Mouse (Mus musculus): ENCODE measurements around the gene C1qtnf4.
A peak's percentile ranks its signal among the peaks of the same experiment; 100 is the strongest.
"Not testable (repeated sequence)": the region's sequence is repeated elsewhere in the genome, so short reads cannot be mapped to it uniquely, and the experiment has no call there.

C1qtnf4 gene

DNA sequence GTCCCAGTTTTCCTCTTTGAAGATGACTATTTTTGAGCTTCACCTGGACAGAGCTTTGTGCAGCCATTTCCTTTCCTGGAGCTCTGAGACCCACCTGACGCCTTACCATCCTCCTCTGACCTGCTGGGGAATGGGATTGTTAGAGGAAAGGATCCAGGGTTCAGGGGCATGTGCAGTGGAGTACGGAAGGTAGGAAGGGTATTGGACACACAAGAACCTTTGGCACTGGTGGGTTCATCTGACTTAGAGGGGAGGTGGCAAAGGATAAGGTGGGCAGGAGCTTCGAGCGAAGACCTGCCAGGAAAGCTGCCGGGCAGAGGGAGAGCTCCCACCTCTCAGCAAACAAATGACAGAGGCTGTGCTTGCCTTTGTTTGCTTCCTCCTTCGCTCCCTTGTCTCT, 776 bp downstream of the C1qtnf4 start:
- DNase-seq, result no peak

GRCm38 (mm10) chr2:90887627-90888026, 2.0 kb downstream of the C1qtnf4 start:
- no peak for DNase-seq

GRCm38 (mm10) chr2:90889550-90890548, 4.2 kb downstream of the C1qtnf4 start:
- DNase-seq, result peak; percentile 57

DNA sequence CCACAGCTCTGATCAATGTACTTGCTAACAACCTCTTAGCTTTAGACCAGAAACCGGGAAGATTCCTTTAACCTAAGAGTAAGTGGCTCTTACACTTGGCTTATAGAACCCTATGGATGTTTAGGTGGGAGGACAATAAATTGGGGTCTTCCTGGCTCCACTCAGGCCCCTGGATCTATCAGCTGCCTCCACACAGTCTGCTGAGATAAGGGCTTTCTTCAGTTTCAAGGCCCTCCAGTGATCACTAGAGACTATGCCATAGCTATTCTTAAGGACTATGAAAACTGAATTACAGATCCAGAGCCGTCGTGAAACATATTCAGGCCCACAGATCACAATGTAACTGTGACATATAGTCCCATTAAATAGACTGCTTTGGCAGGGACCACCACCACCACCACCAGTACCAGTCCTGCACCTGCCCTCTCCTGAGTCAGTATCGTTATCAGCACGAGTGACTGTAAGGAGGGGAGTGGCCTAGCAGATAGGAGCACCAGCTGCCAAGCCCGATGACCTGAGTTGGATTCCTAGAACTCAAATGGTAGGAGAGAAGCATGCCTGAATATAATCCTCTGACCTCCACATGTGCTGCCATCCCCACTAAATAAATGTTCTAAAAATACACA, 8.1 kb downstream of the C1qtnf4 start:
- no peak for DNase-seq

DNA sequence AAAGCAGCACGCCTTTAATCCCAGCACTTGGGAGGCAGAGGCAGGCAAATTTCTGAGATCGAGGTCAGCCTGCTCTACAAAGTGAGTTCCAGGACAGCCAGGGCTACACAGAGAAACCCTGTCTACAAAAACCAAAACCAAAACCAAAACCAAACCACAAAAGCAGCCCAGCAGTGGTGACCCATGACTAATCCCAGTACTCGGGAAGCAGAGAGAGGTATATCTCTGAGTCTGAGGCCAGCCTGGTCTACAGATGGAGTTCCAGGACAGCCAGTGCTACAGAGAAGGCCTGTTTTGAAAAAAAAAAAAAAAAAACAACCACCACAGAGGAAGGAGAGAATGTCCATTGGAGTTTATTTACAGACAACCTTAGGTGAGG, 8.6 kb downstream of the C1qtnf4 start:
- DNase-seq, result not testable (repeated sequence)

DNA sequence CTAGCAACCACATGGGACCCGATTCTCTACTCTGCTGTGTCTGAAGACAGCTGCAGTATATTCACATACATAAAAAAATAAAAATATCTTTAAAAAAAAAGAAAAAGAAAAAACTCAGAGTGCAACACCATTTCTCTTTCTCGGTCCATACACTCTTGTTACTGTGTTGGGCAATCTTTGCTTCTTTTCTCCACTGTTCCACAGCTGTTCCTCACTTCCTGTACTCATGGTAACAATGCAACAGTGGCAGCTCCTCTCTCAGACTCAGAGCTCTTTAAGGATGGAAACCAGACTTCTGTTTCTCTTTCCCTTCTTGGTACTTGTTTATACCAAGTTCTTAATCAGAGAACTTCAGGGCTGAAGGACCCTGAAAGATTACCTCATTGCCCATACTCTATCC, 17.7 kb downstream of the C1qtnf4 start:
- DNase-seq, result no peak

GRCm38 (mm10) chr2:90904076-90904855, 18.6 kb downstream of the C1qtnf4 start, which contains the start of the genes Kbtbd4 and Ndufs3:
TSS of gene Kbtbd4 (plus strand) at chr2:90904740.
TSS of gene Ndufs3 (minus strand) at chr2:90904827.
- DNase-seq, result peak; percentile 88

GRCm38 (mm10) chr2:90904856-90905224, 19.2 kb downstream of the C1qtnf4 start:
- no peak for DNase-seq

DNA sequence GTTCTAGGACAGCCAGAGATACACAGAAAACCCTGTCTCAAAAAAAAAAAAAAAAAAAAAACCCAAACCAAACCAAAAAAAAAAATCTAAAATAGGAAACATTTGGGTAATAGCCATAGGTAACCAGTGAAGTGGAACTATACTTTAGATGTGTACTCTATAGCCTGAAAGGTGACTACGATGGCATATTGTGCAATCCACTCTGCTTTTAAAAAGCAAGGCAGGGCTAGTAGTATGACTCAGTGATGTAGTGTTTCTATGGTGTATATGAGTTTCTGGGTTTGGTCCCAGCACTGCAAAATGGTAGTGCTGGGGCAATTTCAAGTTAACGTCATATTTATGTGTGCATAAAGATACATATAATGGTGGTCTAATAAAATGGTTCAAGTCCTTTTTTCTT, 21.1 kb downstream of the C1qtnf4 start:
- DNase-seq, result no peak

- no peak for DNase-seq
These were observed 25.2 kb downstream of the C1qtnf4 start for GRCm38 (mm10) chr2:90910861-90911260.

DNA sequence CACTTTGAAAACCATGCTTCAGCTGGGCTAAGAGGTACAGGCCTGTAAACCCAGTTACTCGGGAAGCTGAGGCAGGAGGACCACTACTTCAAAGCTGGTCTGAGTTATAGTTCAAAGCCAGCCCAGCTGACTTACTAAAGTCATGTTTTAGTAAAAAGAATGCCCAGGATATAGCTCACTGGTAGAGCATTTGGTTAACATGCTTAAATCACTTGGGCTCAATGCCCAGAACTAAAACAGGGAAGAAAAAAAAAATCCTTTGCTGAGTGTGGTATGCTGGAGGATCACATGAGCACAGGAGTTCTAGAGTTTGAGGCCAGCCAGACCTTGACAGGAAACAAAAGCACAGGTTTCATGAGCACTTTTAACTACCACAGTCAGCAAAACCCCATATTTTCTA, 26.0 kb downstream of the C1qtnf4 start:
- DNase-seq, result no peak

DNA sequence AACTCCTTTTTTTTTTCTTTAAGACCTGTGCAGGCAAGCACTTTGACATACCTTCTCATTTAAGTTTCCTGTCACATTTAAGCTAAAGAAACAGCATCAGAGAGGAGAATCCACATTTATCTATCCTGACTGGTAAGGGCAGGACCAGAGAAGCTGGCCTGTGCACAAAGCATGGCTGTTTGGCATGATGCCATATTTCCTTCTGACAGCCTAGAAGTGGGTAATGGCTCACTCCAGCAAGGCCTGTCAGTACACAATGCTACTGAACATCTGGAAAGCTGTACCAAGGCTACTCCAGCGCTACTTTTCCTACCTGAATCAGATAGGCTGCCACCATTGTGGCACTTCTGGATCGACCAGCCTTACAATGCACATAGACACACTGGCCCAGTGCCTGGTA, 28.0 kb downstream of the C1qtnf4 start:
- no peak for DNase-seq

DNA sequence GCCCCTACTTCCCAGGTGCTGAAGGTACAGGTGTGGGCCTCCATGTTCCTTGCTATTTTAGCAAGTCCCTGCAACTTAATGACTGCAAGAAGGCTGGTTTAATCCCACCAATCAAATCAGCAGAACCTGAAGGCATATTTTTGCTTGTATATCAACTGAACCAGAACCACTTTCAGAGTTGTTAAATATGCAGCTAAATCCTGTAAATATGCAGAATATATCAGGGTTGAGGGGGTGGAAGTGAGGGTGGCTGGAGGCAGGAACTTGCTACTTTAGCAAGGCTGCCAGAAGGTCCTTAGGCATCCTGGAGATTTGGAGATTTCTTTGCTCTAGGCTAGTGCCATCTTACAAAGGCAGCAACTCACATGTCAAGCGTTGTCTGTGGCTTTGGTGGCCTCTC, 29.9 kb downstream of the C1qtnf4 start:
- no peak for DNase-seq

- DNase-seq, result no peak
These were observed 31.0 kb downstream of the C1qtnf4 start for GRCm38 (mm10) chr2:90916560-90917232.

DNA sequence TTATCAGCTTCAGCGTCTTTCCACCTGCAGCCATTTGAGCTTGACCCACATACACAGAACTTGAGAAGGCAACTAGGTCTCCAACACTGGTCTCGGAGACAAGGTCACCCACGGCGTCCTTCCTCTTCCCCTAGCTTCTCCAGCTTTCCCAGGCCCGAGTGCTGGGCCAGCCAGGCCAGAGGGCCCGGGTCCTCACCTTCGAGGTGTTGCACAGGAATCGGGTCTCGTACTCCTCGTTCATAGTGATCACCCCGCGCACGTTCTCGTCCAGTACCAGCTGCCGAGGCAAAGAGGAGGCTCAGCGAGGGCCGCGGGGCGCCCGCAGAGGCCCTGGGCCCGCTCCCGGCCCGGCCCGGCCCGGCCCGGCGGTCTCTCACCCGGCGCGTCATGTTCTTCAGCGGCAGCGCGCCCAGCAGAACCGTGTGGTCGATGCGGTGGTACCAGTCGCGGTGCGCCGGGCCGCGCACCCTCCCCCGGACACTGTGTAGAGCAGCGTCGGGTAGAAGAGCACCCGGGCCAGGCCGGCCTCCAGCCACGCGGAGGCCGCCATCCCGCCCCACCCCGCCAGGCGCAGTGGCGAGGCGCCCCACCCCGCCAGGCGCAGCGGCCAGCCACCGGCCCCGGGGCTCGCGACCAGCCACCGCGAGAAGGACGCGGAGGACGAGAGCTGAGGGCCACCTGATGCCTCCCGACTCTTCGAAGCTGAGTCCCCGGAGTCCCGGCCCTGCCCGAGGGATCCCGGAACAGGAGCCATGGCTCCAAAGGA, 31.8 kb downstream of the C1qtnf4 start:
- DNase-seq, result peak; percentile 70

- DNase-seq, result no peak
These were observed 32.5 kb downstream of the C1qtnf4 start for GRCm38 (mm10) chr2:90917999-90918698.

GRCm38 (mm10) chr2:90921178-90921577, 35.5 kb downstream of the C1qtnf4 start:
- no peak for DNase-seq

GRCm38 (mm10) chr2:90922636-90923035, 37.0 kb downstream of the C1qtnf4 start:
- DNase-seq, result no peak

DNA sequence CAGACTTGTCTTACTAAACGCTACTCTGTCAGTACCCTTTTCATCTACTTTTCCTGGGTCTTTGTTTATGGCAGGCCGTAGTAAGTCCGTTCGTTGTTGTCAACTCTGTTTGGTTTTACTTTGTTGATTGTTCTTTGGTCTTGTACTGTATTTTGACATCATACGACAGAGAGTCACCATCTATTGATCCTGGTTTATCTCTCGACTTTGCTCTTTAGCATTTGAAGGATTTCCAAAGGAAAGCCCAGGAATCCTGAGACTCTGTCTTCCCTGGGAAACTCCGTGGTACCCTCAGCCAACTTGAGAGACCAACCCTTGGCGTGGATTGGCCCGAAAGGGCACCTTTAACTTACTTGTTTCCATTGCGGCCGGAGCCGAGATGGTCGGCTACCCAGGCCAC, 42.9 kb downstream of the C1qtnf4 start:
- DNase-seq, result no peak

DNA sequence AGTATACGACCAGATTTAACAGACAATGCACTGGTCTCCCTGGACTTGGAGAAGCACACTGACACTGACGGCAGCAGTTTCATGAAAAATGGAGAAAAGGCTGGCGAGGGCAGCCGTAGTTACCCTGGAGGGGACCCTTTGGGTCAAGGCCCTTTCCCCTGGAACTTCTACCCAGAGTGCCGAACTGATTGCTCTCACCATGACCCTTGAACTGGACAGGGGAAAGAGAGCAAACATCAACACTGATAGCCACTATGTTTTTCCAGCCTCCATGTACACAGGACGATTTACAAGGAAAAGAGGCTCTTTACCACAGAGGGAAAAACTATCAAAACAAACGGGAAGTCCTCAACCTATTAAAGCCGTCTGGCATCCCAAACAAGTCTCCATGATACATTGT, 46.2 kb downstream of the C1qtnf4 start:
- DNase-seq, result no peak

DNA sequence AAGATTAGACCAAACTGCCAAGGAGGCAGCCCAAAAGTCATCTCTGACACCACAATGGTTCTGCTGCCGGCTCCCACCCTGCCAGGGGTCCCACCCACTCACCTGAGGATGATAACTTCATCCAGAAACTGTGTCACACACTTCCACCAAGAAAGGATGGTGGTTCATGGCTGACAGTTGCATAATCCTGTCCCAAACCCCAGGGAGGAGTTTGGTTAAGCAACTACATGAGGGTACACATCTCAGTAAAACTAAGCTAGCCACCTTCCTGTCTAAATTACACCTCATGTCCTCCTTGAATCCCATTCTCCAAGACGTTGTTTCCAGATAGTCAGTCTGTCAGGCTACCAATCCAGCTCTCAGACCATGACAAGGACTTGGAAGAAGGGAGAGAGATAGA, 46.6 kb downstream of the C1qtnf4 start:
- DNase-seq, result no peak

Measured in right cerebral cortex, postnatal 14 days (tissue).